Mouse (Mus musculus): ENCODE data around the gene Surf4.

DNA sequence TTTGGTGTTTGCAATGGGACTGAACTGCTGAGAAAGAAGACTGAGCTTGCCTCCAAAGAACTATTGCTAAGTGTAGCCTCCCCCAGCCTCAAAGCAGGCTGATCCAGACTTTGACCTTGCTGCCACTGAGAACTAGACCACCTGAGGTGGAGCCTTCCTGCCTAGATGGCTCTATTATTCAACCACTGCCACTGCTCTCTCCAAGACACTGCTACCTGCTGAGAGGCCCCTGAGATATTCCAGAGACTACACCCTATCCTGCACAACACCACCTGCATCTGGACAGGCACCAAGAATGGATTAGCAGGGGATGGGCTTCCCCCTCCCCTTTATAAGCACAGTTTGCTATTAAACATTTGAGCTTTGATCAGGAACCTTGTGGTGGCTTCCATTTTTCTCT lies 55.2 kb downstream of the Surf4 start:
- TF ChIP-seq POLR2A (IDR thresholded peaks at IDR 0.05; ENCODE audit: control insufficient read depth, low read depth, low read length), result no peak
- no peak for TF ChIP-seq CTCF (IDR thresholded peaks at IDR 0.05; ENCODE audit: control insufficient read depth, insufficient read depth, insufficient replicate concordance, low read depth, low read length)
